Mouse (Mus musculus) hindbrain, embryonic 16.5 days (tissue): ENCODE measurements around the gene Pdss1. TPM values are rescaled to one million over a fixed set of nuclear protein-coding genes. Genes with fewer than 3 reads are reported as not detected.
A peak's percentile ranks its signal among the peaks of the same experiment; 100 is the strongest.
"Not testable (repeated sequence)": the region's sequence is repeated elsewhere in the genome, so short reads cannot be mapped to it uniquely, and the experiment has no call there.

Source experiments
- ATAC-seq: fragments of 200-750 bp; cut with Nextera tagmentation; 2 replicates; pipeline ENCODE4 v1.8.0; 2017; ENCODE audit warnings: moderate TSS enrichment, moderate library complexity
- H3K27ac ChIP-seq: fragments of 300-500 bp; sonication (generic); 2 replicates; pipeline ENCODE4 v1.5.1; 2014; ENCODE audit warnings: low read depth, mild to moderate bottlenecking, control low read depth, low read length, moderate library complexity
- H3K27me3 ChIP-seq: fragments of 300-500 bp; sonication (generic); replicated peaks from 2 replicates; pipeline ENCODE4 v1.6.1; 2014; ENCODE audit warnings: low read length; ENCODE audit not compliant: control insufficient read depth, insufficient read depth
- H3K36me3 ChIP-seq: fragments of 300-500 bp; sonication (generic); 2 replicates; pipeline ENCODE4 v1.6.1; 2014; ENCODE audit warnings: mild to moderate bottlenecking, low read length, moderate library complexity, mixed read lengths; ENCODE audit not compliant: control insufficient read depth, insufficient read depth
- H3K4me1 ChIP-seq: fragments of 300-500 bp; sonication (generic); 2 replicates; pipeline ENCODE4 v1.6.1; 2014; ENCODE audit warnings: low read depth, low read length; ENCODE audit not compliant: control insufficient read depth, insufficient read depth
- H3K4me2 ChIP-seq: fragments of 300-500 bp; sonication (generic); 2 replicates; pipeline ENCODE4 v1.6.1; 2014; ENCODE audit warnings: mild to moderate bottlenecking, low read length, control low read depth, moderate library complexity
- H3K4me3 ChIP-seq: fragments of 300-500 bp; sonication (generic); 2 replicates; pipeline ENCODE4 v1.5.1; 2014; ENCODE audit warnings: mild to moderate bottlenecking, low read length, control low read depth, moderate library complexity
- H3K9ac ChIP-seq: fragments of 300-500 bp; sonication (generic); 2 replicates; pipeline ENCODE4 v1.6.1; 2014; ENCODE audit warnings: low read depth, mild to moderate bottlenecking, control low read depth, low read length, moderate library complexity
- H3K9me3 ChIP-seq: fragments of 300-500 bp; sonication (generic); 2 replicates; pipeline ENCODE4 v1.6.1; 2014; ENCODE audit warnings: mild to moderate bottlenecking, low read length, moderate library complexity; ENCODE audit not compliant: control insufficient read depth
- WGBS: fragments of 180-500 bp; shearing (Covaris S2); extraction: QIAGEN DNeasy Blood & Tissue Kit; methylation state at CpG from one replicate; pipeline ENCODE4 v1.1.7; 2014; 5-methylcytosine and 5-hydroxymethylcytosine counted together
- polyA plus RNA-seq: library from polyadenylated mRNA; unstranded; fragments of >200 nt; fragmentation: Nextera tagmentation; extraction: Ambion mirVana; gene quantifications from 2 replicates; pipeline ENCODE4 v1.2.1, GENCODE M21; 2015

The Pdss1 gene
- polyA plus RNA-seq: 26.4 and 26.6 TPM in 2 replicates

DNA sequence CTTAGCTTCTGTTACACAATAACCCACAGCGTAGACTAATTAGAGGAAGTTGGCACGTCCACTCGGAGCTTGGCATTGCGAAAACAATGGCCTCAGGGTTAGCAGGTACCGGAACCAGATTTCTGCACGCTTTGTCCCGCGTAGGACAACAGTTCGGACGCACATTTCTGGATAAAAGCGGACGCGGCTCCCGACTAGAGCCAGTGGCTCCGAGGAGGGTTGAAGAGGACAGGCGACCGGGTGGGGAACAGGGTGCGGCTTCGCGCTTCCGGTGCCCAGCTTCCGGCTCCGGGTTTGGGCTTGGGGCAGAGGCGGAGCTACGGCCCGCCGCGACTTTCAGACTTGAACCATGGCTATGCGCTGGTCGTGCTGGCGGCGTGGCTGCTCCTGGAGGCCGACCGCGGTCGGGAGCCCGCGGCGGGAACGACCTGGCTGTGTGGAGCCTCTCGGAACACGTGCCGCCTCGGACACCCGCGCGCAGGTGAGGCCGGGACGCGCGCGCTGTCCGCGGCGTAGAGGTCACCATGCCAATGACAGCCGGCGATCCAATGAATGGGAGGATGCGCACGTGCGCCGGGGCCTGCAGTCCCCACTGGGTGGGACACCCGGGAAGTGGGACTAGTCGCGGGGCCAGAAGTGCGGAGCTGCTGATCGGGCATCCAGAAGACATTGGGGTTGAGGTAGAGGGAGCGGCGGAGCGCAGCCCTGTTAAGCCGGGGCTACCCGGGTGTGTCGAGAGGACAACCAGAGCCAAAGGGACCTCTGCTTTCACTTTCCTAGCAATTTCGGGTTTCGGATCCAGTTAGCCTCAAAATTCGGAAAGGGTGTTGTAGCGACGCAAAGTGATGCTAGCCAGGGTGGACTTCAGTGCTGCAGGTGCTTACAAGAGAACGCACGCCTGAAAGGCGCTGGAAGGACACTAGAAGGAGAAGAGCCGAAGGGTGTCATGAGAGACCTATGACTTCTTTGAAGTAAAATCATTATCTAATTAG, at the start of gene Pdss1:
TSS of gene Pdss1 (plus strand) at position 241 of the 992 bp plus-strand sequence.
- no peaks in the 10 kb centered on the region for H3K27me3 ChIP-seq
- H3K9ac ChIP-seq: peak within 1 kb of the TSS; percentile 87
- peak within 1 kb of the TSS; percentile 92 for H3K4me3 ChIP-seq
- peaks cover 5% of the 10 kb centered on the region for H3K4me1 ChIP-seq
- peak; percentile 100 for ATAC-seq
- WGBS: under 1% methylated on average over 81 of the region's 81 CpGs
- H3K27ac ChIP-seq: peak within 1 kb of the TSS; percentile 86
- H3K9me3 ChIP-seq: no peaks in the 10 kb centered on the region
- peak within 1 kb of the TSS; percentile 79 for H3K4me2 ChIP-seq
- H3K36me3 ChIP-seq: no peaks in the 10 kb centered on the region

DNA sequence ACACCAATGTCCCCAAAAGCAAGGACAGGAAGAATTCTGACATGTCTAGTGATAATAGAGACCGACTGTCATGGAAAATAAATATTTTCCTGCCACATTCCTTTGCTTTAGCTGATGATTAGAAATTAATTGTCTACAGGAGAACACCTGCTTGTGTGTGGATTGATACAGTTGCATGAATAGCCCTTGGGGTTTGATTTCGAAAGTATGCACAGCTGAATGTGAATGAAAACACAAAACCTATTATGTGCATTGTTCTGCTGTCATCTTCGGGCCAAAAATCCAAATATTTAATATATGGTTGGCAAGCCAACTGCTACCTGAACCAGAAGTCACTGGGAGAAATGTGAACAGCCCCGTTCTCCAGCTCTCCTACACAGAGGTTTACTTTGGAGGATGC, 43.4 kb upstream of the Pdss1 start:
- H3K27me3 ChIP-seq: no peaks in the 10 kb centered on the region
- H3K4me2 ChIP-seq: no peak overlapping the region
- no peak overlapping the region for H3K4me3 ChIP-seq
- WGBS: 76% methylated on average over 4 of the region's 4 CpGs
- no peaks in the 10 kb centered on the region for H3K9me3 ChIP-seq
- no peaks in the 10 kb centered on the region for H3K36me3 ChIP-seq
- H3K9ac ChIP-seq: no peak overlapping the region
- no peak overlapping the region for H3K27ac ChIP-seq
- H3K4me1 ChIP-seq: no peaks in the 10 kb centered on the region
- no peak for ATAC-seq

DNA sequence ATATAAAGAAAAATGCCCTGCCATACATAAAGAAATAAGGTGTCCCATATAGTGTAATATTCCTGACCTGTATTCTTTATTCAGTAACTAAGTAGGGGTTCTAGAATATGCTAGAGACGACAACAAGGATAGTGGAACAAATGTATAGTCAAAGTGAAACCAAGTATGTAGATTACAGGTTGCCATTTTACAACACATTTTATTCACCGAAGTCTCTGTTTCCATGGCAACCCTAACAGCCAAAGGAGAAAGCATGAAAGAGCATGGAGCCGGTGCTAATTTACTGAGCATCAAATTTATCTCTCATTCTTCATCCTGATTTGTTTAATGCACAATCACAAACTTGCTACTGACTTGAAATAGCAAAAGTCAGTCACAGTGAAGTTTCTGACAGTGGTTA, 37.8 kb upstream of the Pdss1 start:
- Histone ChIP-seq H3K4me3 (no peak overlapping the region), H3K36me3 (no peaks in the 10 kb centered on the region), H3K4me1 (no peaks in the 10 kb centered on the region), H3K9me3 (no peaks in the 10 kb centered on the region), H3K9ac (no peak overlapping the region), H3K4me2 (no peak overlapping the region), H3K27ac (no peak overlapping the region), H3K27me3 (no peaks in the 10 kb centered on the region)
- WGBS: 26% methylated on average over 3 of the region's 3 CpGs
- peak; percentile 65 for ATAC-seq

DNA sequence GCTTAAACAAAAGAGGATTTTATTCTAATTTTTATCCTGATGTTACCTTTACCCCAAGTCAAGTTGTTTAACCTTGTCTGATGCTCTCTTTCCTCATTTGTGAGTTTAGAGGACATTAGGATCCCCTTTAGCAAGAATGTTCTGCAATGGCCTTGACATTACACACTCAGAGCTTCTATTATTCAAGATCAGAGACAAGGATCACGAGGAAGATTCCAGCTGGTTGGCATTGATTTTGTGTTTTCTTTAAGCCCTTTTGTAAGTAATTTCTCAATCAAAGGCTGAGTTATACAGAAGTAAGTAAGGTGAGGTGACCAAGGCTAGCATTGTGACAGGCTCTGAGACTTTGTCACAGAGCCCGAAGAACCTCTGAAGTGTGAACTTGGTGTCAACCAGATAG, 33.1 kb upstream of the Pdss1 start:
- Histone ChIP-seq H3K4me3 (no peak overlapping the region), H3K27ac (no peak overlapping the region), H3K9ac (no peak overlapping the region), H3K27me3 (no peaks in the 10 kb centered on the region), H3K9me3 (no peaks in the 10 kb centered on the region), H3K4me1 (no peaks in the 10 kb centered on the region), H3K4me2 (no peak overlapping the region), H3K36me3 (no peaks in the 10 kb centered on the region)
- ATAC-seq: no peak
- WGBS: 76% methylated on average over 2 of the region's 2 CpGs

DNA sequence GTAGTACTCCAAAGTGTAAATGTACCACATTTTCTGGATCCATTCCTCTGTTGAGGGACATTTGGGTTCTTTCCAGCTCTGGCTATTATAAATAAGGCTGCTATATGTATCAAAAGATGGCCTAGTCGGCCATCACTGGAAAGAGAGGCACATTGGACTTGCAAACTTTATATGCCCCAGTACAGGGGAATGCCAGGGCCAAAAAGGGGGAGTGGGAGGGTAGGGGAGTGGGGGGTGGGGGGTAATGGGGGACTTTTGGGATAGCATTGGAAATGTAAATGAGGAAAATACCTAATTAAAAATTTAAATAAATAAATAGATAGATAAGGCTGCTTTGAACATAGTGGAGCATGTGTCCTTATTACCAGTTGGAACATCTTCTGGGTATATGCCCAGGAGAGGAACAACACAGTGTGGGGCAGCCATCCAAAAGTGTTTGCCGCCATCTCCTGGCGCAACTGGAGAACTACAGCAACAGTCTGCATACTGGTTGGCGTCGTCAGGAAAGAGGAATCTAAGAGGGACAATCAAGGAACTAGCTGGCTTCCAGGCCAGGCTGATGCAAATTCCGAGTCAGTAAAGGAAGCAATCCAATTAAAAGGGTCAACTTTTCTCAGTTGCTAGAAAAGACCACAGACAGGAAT, 30.8 kb upstream of the Pdss1 start:
- not testable (repeated sequence) for H3K36me3 ChIP-seq, H3K27ac ChIP-seq, H3K9ac ChIP-seq, H3K27me3 ChIP-seq, H3K4me3 ChIP-seq, H3K4me1 ChIP-seq, H3K9me3 ChIP-seq, H3K4me2 ChIP-seq
- WGBS: 3% methylated on average over 6 of the region's 6 CpGs
- ATAC-seq: peak; percentile 97

DNA sequence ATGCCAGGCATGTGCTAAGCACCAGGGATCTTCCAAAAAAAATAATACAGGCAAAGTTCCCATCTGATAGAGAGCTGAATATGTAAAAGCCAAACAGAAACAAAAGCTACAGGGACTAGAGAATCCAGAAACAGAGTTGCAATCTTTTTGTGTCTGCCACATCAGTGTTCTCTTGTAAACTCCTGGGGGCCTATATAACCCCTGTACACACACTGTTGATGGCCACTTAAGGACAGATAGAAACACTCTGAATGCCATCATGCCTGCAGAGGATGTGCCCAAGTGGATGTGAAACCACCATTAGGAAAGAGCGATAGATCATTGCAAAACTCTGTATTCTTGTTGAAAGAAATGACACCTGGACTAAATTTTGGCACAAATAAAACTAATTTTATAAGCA, 29.5 kb upstream of the Pdss1 start:
- no peak overlapping the region for H3K4me3 ChIP-seq
- no peaks in the 10 kb centered on the region for H3K27me3 ChIP-seq
- 97% methylated on average over 1 of the region's 1 CpGs for WGBS
- H3K4me1 ChIP-seq: no peaks in the 10 kb centered on the region
- H3K36me3 ChIP-seq: no peaks in the 10 kb centered on the region
- H3K9ac ChIP-seq: no peak overlapping the region
- no peak overlapping the region for H3K27ac ChIP-seq
- no peaks in the 10 kb centered on the region for H3K9me3 ChIP-seq
- no peak overlapping the region for H3K4me2 ChIP-seq
- no peak for ATAC-seq

DNA sequence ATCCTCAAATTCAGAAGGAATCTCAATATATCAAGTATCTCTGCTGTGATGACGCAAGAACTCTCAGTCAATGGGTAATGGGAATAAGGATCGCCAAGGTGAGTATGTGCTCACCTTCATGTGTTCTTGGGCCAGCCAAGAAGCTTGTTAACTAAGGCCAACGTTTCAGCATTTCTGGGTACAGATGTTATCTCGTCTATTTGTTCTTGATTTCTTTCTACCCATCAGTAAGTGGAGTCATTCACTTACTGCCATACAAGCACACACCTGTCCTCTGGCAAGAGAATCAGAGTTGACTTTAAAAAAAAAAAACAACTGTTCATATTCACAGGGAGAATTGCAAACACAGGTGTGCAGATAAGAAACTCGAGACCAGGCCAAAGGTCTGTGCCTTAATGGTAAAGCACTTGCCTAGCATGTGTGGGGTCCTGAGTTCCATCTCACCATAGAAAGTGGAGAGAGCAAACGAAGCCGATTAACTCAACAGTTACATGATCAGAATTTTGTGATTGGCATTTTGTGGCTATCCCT, 28.4 kb upstream of the Pdss1 start:
- WGBS: 80% methylated on average over 7 of the region's 7 CpGs

DNA sequence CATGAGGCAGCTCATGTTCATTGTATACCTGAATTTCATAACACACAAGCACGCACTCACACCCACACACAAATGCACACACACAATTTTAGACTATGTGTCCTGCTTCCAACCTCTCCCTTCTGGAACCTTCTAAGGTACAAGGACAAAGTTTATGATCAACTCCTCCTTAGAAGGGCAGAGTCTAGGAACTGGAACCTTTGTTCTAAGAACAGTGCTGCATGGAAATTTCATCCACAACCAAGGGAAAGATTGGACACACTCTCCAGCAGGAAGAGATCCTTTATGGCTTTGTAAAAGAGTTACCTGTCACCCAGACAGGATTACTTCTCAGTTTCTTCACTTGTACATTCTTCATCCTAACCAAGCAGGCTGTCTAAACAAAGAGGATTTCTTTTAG, 22.2 kb upstream of the Pdss1 start:
- H3K27me3 ChIP-seq: no peaks in the 10 kb centered on the region
- no peak for ATAC-seq
- no peak overlapping the region for H3K9ac ChIP-seq
- no peak overlapping the region for H3K27ac ChIP-seq
- no peaks in the 10 kb centered on the region for H3K9me3 ChIP-seq
- no peak overlapping the region for H3K4me3 ChIP-seq
- H3K4me1 ChIP-seq: no peaks in the 10 kb centered on the region
- H3K36me3 ChIP-seq: no peaks in the 10 kb centered on the region
- 93% methylated on average over 1 of the region's 1 CpGs for WGBS
- H3K4me2 ChIP-seq: no peak overlapping the region

More for the DNA sequence above, 28.4 kb upstream of the Pdss1 start:
- no peaks in the 10 kb centered on the region for H3K27me3 ChIP-seq
- H3K27ac ChIP-seq: no peak overlapping the region
- no peaks in the 10 kb centered on the region for H3K4me1 ChIP-seq
- H3K9me3 ChIP-seq: no peaks in the 10 kb centered on the region
- no peak for ATAC-seq
- no peak overlapping the region for H3K4me3 ChIP-seq
- H3K4me2 ChIP-seq: no peak overlapping the region
- H3K9ac ChIP-seq: no peak overlapping the region
- H3K36me3 ChIP-seq: no peaks in the 10 kb centered on the region

DNA sequence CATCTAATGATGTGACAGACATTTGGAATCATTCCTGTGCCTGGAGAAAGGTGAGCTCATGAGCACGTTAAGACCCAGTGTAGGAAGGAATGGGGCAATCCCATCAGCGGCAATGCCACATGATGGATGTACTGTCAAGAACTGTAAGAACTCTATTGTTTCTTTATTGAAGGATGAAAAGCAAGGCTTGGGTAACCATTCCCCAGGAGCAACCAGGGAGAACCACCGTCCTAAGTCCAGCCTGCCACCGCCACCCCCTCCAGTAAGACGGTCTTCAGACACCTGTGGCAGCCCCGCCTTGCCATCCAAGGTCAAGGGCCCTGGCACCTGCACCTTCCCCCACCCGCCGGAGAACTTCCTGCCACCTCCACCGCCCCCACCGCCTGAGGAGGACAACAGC, 20.7 kb upstream of the Pdss1 start:
- no peak overlapping the region for H3K27ac ChIP-seq
- no peak overlapping the region for H3K4me2 ChIP-seq
- ATAC-seq: no peak
- no peak overlapping the region for H3K9ac ChIP-seq
- WGBS: 68% methylated on average over 10 of the region's 10 CpGs
- no peaks in the 10 kb centered on the region for H3K4me1 ChIP-seq
- no peak overlapping the region for H3K4me3 ChIP-seq
- H3K27me3 ChIP-seq: no peaks in the 10 kb centered on the region
- H3K9me3 ChIP-seq: no peaks in the 10 kb centered on the region
- H3K36me3 ChIP-seq: no peaks in the 10 kb centered on the region
